Mouse (Mus musculus) adrenal gland, postnatal 4 days (tissue): ENCODE measurements around the gene 0610030E20Rik. TPM values are rescaled to one million over a fixed set of nuclear protein-coding genes. Genes with fewer than 3 reads are reported as not detected.

ENCODE experiments used
- DNase-seq, 2 experiments: peaks; one replicate each; pipeline ENCODE4 v3.0.0; 2021 to 2022; ENCODE audit warnings: low spot score in 2 of 2, mixed read lengths in 2 of 2
- total RNA-seq, 2 experiments: library from RNA; stranded (reverse); gene quantifications; 2 replicates each; pipeline ENCODE4 v1.2.3; 2021

Gene 0610030E20Rik
- total RNA-seq, 2 experiments from 2014 or later, result 32.5 to 34.3 TPM

- no peak for DNase-seq
Measured at GRCm38 (mm10) chr6:72346261-72346660, 856 bp upstream of the 0610030E20Rik start.

GRCm38 (mm10) chr6:72348411-72348810, 1.3 kb downstream of the 0610030E20Rik start:
- no peak for DNase-seq

GRCm38 (mm10) chr6:72350214-72350613, 3.1 kb downstream of the 0610030E20Rik start:
- DNase-seq, result no peak

GRCm38 (mm10) chr6:72352636-72353405, 5.7 kb downstream of the 0610030E20Rik start:
- DNase-seq, result no peak

- DNase-seq, result no peak
Measured at GRCm38 (mm10) chr6:72354025-72354424, 6.9 kb downstream of the 0610030E20Rik start.

GRCm38 (mm10) chr6:72355066-72355911, 8.2 kb downstream of the 0610030E20Rik start, which contains the start of gene Tmem150a:
TSS of gene Tmem150a (plus strand) at chr6:72355447.
- DNase-seq, result peak; percentile 66 to 72

- DNase-seq, result no peak
Measured at GRCm38 (mm10) chr6:72356001-72356532, 8.9 kb downstream of the 0610030E20Rik start.

GRCm38 (mm10) chr6:72357164-72358079, 10.3 kb downstream of the 0610030E20Rik start:
- DNase-seq, result no peak

- no peak for DNase-seq
Measured at GRCm38 (mm10) chr6:72358086-72358764, 11.1 kb downstream of the 0610030E20Rik start.

- DNase-seq, result no peak
Measured at GRCm38 (mm10) chr6:72359343-72359742, 12.2 kb downstream of the 0610030E20Rik start.

- DNase-seq, result no peak
Measured at GRCm38 (mm10) chr6:72359891-72360598, 12.9 kb downstream of the 0610030E20Rik start.

- no peak for DNase-seq
Measured at GRCm38 (mm10) chr6:72360599-72360935, 13.4 kb downstream of the 0610030E20Rik start.

GRCm38 (mm10) chr6:72361121-72361551, 14.0 kb downstream of the 0610030E20Rik start:
- DNase-seq, result no peak

GRCm38 (mm10) chr6:72362132-72363028, 15.3 kb downstream of the 0610030E20Rik start:
- peak; percentile 77 to 89 for DNase-seq

- no peak for DNase-seq
Measured at GRCm38 (mm10) chr6:72364009-72364408, 16.9 kb downstream of the 0610030E20Rik start.

GRCm38 (mm10) chr6:72364985-72365384, 17.9 kb downstream of the 0610030E20Rik start:
- DNase-seq, result no peak

- no peak for DNase-seq
Measured at GRCm38 (mm10) chr6:72366304-72366703, 19.2 kb downstream of the 0610030E20Rik start.

- no peak for DNase-seq
Measured at GRCm38 (mm10) chr6:72366844-72367443, 19.8 kb downstream of the 0610030E20Rik start, which contains the start of gene Rnf181. TSS of gene Rnf181 (minus strand) at chr6:72366956.
